Mouse (Mus musculus): ENCODE results near the gene Gdap2. TPM values are rescaled to one million over a fixed set of nuclear protein-coding genes. Genes with fewer than 3 reads are reported as not detected.

Gdap2 gene
- polyA plus RNA-seq, 1 experiment from 2014 or later: 37.6 TPM

Other genes with a start within 250 kb of the Gdap2 start
- gene Wdr3, start within 50 bp of the Gdap2 start, polyA plus RNA-seq (2016; fragmentation: Nextera tagmentation; extraction: Ambion mirVana): 45.1 and 45.7 TPM in 2 replicates